Mouse (Mus musculus): ENCODE results near the gene Als2cr12. TPM values are rescaled to one million over a fixed set of nuclear protein-coding genes. Genes with fewer than 3 reads are reported as not detected.

Gene Als2cr12
- under 1 TPM; 0.13 to 0.67 TPM for polyA plus RNA-seq (2017; shearing (Covaris generic))

DNA sequence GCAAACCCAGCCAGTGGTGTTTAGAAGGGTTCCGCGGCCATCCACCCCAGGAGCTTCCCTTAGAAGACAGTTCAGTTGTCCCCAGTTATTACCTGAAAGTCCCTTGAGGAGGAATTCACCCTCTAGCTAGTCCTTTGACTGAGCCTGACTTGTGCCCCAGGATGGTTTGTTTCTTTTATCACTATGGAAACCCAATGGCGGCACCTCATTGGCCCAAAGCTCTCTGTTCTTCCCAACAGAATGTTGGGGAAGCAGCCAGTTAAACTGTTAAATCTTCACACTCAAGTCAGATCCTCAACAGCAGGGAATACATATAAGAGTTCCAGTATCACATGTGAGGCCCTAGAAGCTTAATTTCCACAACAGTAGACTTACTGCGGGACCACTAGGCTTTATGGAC, at the start of gene Als2cr12:
Als2cr12 (minus strand) TSS at position 180 of the 400 bp plus-strand sequence.

DNA sequence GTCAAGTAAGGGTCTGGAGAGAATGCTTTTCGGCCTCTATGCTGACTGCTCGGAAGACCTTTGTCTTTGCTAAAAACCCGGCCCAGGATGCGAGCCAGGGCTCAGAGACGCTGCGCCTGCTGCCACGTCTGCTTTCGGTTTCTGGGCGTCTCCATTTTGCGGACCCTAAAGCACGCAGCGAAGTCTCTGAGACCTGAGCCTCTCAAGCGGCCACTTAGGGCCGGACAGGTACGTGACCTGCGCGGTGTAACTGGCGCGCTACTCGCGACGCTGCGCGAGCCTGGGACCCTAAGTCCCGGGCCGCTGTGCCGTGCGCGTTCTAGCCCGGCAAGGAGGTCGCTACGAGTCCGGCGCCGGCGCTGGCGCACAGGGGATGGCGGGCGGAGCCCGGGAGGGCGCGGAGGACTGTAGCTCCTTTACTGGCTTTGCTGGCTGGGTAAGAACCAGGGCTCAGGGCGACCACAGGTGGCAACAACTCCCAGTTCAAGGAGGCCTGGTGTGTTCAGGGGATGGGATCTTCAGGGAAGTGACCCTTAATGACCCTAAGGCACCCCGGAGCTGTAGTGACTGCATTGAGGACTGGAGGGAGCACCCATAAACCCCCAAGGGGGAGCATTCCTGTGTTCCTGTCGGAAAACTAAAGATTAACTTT, 15.7 kb upstream of the Als2cr12 start, which contains the start of gene Cflar:
Cflar (plus strand) TSS at position 144 of the 652 bp plus-strand sequence.

Other genes starting within 250 kb of the Als2cr12 start
- gene Orc2, start 190.9 kb downstream of the Als2cr12 start, polyA plus RNA-seq (2017; shearing (Covaris generic)) = 10 to 100 TPM; 24.6 to 32.0 TPM
- gene Fam126b, start 109.7 kb downstream of the Als2cr12 start, polyA plus RNA-seq (2017; shearing (Covaris generic)) = 10 to 100 TPM in 1 of 2 experiments, 1 to 10 TPM in 1; 6.3 to 13.1 TPM
- 100 to 1,000 TPM; 112 TPM for gene Ndufb3, start 109.6 kb downstream of the Als2cr12 start, polyA plus RNA-seq (2017; shearing (Covaris generic))
- 100 to 1,000 TPM; 118 to 126 TPM for gene Cflar, start 15.5 kb upstream of the Als2cr12 start, polyA plus RNA-seq (2017; shearing (Covaris generic))
- gene Casp8, start 99.4 kb upstream of the Als2cr12 start, polyA plus RNA-seq (2017; shearing (Covaris generic)) = 100 to 1,000 TPM; 194 to 207 TPM